Mouse (Mus musculus) neural tube, embryonic 12.5 days (tissue): ENCODE data around the gene Irs3. TPM values are rescaled to one million over a fixed set of nuclear protein-coding genes. Genes with fewer than 3 reads are reported as not detected.
"Not testable (repeated sequence)": the region's sequence is repeated elsewhere in the genome, so short reads cannot be mapped to it uniquely, and the experiment has no call there.

Source experiments
- ATAC-seq: fragments of 200-750 bp; cut with Nextera tagmentation; 2 replicates; pipeline ENCODE4 v1.8.0; 2017; ENCODE audit warnings: low read depth, mild to moderate bottlenecking, moderate TSS enrichment, moderate library complexity; ENCODE audit not compliant: low FRiP score
- H3K27ac ChIP-seq: fragments of 300-500 bp; sonication (generic); 2 replicates; pipeline ENCODE4 v1.5.1; 2016
- H3K27me3 ChIP-seq: fragments of 300-500 bp; sonication (generic); replicated peaks from 2 replicates; pipeline ENCODE4 v1.6.1; 2016; ENCODE audit warnings: mild to moderate bottlenecking
- H3K36me3 ChIP-seq: fragments of 300-500 bp; sonication (generic); 2 replicates; pipeline ENCODE4 v1.6.1; 2016; ENCODE audit warnings: mild to moderate bottlenecking
- H3K4me1 ChIP-seq: fragments of 300-500 bp; sonication (generic); 2 replicates; pipeline ENCODE4 v1.6.1; 2016
- H3K4me2 ChIP-seq: fragments of 300-500 bp; sonication (generic); replicated peaks from 2 replicates; pipeline ENCODE4 v1.6.1; 2016; ENCODE audit warnings: mild to moderate bottlenecking
- H3K4me3 ChIP-seq: fragments of 300-500 bp; sonication (generic); 2 replicates; pipeline ENCODE4 v1.5.1; 2016
- H3K9ac ChIP-seq: fragments of 300-500 bp; sonication (generic); 2 replicates; pipeline ENCODE4 v1.6.1; 2016; ENCODE audit warnings: mild to moderate bottlenecking
- H3K9me3 ChIP-seq: fragments of 300-500 bp; sonication (generic); 2 replicates; pipeline ENCODE4 v1.6.1; 2016; ENCODE audit warnings: mild to moderate bottlenecking
- WGBS: fragments of 180-500 bp; shearing (Covaris S2); methylation state at CpG from one replicate; pipeline ENCODE4 v1.1.7; 2016; 5-methylcytosine and 5-hydroxymethylcytosine counted together
- polyA plus RNA-seq: library from polyadenylated mRNA; unstranded; fragments of >200 nt; fragmentation: Nextera tagmentation; extraction: Ambion mirVana; gene quantifications from 2 replicates; pipeline ENCODE4 v1.2.1, GENCODE M21; 2016

Gene Irs3
- polyA plus RNA-seq, 1 experiment from 2014 or later = 0.29 TPM

GRCm38 (mm10) chr5:137631591-137631990 lies 13.9 kb downstream of the Irs3 start:
- H3K9ac ChIP-seq = peak overlapping the region; percentile 81; the same call in 1 of the 2 replicates
- H3K36me3 ChIP-seq = peaks cover 35% of the 10 kb centered on the region
- no peak overlapping the region for H3K4me3 ChIP-seq
- no peaks in the 10 kb centered on the region for H3K9me3 ChIP-seq
- H3K4me1 ChIP-seq = peaks cover 35% of the 10 kb centered on the region
- H3K4me2 ChIP-seq = peak overlapping the region; percentile 79
- no peaks in the 10 kb centered on the region for H3K27me3 ChIP-seq
- WGBS = 73% methylated on average over 4 of the region's 4 CpGs
- no peak for ATAC-seq
- no peak overlapping the region for H3K27ac ChIP-seq

- Histone ChIP-seq H3K36me3 (peaks cover 31% of the 10 kb centered on the region), H3K27me3 (no peaks in the 10 kb centered on the region), H3K9me3 (no peaks in the 10 kb centered on the region), H3K27ac (peak overlapping the region; percentile 46; the same call in 1 of the 2 replicates), H3K4me3 (peak overlapping the region; percentile 7; the same call in 1 of the 2 replicates), H3K9ac (peak overlapping the region; percentile 81), H3K4me2 (peak overlapping the region; percentile 79), H3K4me1 (peaks cover 35% of the 10 kb centered on the region)
- ATAC-seq = no peak
- 67% methylated on average over 9 of the region's 9 CpGs for WGBS
Observed at GRCm38 (mm10) chr5:137631171-137631570, 14.3 kb downstream of the Irs3 start.

GRCm38 (mm10) chr5:137630602-137631001 lies 14.9 kb downstream of the Irs3 start:
- Histone ChIP-seq H3K4me2 (peak overlapping the region; percentile 79), H3K4me3 (peak overlapping the region; percentile 7; the same call in 1 of the 2 replicates), H3K9me3 (no peaks in the 10 kb centered on the region), H3K9ac (peak overlapping the region; percentile 81), H3K4me1 (peaks cover 35% of the 10 kb centered on the region), H3K36me3 (peaks cover 25% of the 10 kb centered on the region), H3K27ac (peak overlapping the region; percentile 46), H3K27me3 (no peaks in the 10 kb centered on the region)
- no peak for ATAC-seq
- WGBS = 38% methylated on average over 3 of the region's 3 CpGs

GRCm38 (mm10) chr5:137629906-137630545 lies 15.5 kb downstream of the Irs3 start:
- Histone ChIP-seq H3K27me3 (no peaks in the 10 kb centered on the region), H3K4me2 (peak overlapping the region; percentile 79), H3K36me3 (peaks cover 20% of the 10 kb centered on the region), H3K9ac (peak overlapping the region; percentile 81), H3K4me1 (peaks cover 35% of the 10 kb centered on the region), H3K27ac (no peak overlapping the region), H3K4me3 (peak overlapping the region; percentile 78), H3K9me3 (no peaks in the 10 kb centered on the region)
- ATAC-seq = no peak
- 25% methylated on average over 6 of the region's 6 CpGs for WGBS

- H3K4me1 ChIP-seq = peaks cover 38% of the 10 kb centered on the region
- H3K9ac ChIP-seq = peak overlapping the region; percentile 81
- H3K27me3 ChIP-seq = no peaks in the 10 kb centered on the region
- WGBS = under 1% methylated on average over 23 of the region's 23 CpGs
- peak; percentile 51 for ATAC-seq
- no peaks in the 10 kb centered on the region for H3K9me3 ChIP-seq
- H3K4me3 ChIP-seq = peak overlapping the region; percentile 78
- H3K4me2 ChIP-seq = peak overlapping the region; percentile 79
- peaks cover 16% of the 10 kb centered on the region for H3K36me3 ChIP-seq
- H3K27ac ChIP-seq = peak overlapping the region; percentile 86
Observed at GRCm38 (mm10) chr5:137629306-137629721, 16.2 kb downstream of the Irs3 start.

GRCm38 (mm10) chr5:137628498-137629305 lies 16.8 kb downstream of the Irs3 start, which contains the start of the genes Fbxo24, Lrch4 and Gm20605:
Gene Fbxo24, minus strand, starts transcription at chr5:137629002.
Gene Lrch4, plus strand, starts transcription at chr5:137629121.
Gene Gm20605, plus strand, starts transcription at chr5:137629175.
- peak within 1 kb of the TSS; percentile 86 for H3K27ac ChIP-seq
- H3K27me3 ChIP-seq = no peaks in the 10 kb centered on the region
- H3K36me3 ChIP-seq = peaks cover 10% of the 10 kb centered on the region
- WGBS = under 1% methylated on average over 46 of the region's 46 CpGs
- H3K9ac ChIP-seq = peak within 1 kb of the TSS; percentile 81
- peak within 1 kb of the TSS; percentile 79 for H3K4me2 ChIP-seq
- ATAC-seq = peak; percentile 99
- peaks cover 38% of the 10 kb centered on the region for H3K4me1 ChIP-seq
- peak within 1 kb of the TSS; percentile 78 for H3K4me3 ChIP-seq
- H3K9me3 ChIP-seq = no peaks in the 10 kb centered on the region

- H3K36me3 ChIP-seq = peaks cover 3% of the 10 kb centered on the region; the same call in 1 of the 2 replicates
- 5% methylated on average over 9 of the region's 9 CpGs for WGBS
- peaks cover 38% of the 10 kb centered on the region for H3K4me1 ChIP-seq
- peak overlapping the region; percentile 78 for H3K4me3 ChIP-seq
- H3K27me3 ChIP-seq = no peaks in the 10 kb centered on the region
- peak overlapping the region; percentile 11; the same call in 1 of the 2 replicates for H3K27ac ChIP-seq
- H3K4me2 ChIP-seq = peak overlapping the region; percentile 59
- no peaks in the 10 kb centered on the region for H3K9me3 ChIP-seq
- H3K9ac ChIP-seq = peak overlapping the region; percentile 51; the same call in 1 of the 2 replicates
- ATAC-seq = no peak
Observed at GRCm38 (mm10) chr5:137627991-137628390, 17.5 kb downstream of the Irs3 start.

- Histone ChIP-seq H3K27ac (no peak overlapping the region), H3K9ac (no peak overlapping the region), H3K36me3 (no peaks in the 10 kb centered on the region), H3K9me3 (no peaks in the 10 kb centered on the region), H3K4me3 (no peak overlapping the region), H3K4me1 (peaks cover 7% of the 10 kb centered on the region; the same call in 1 of the 2 replicates), H3K4me2 (no peak overlapping the region), H3K27me3 (no peaks in the 10 kb centered on the region)
- no peak for ATAC-seq
- 89% methylated on average over 11 of the region's 11 CpGs for WGBS
Observed at GRCm38 (mm10) chr5:137623937-137624530, 21.5 kb downstream of the Irs3 start.

- no peak overlapping the region for H3K27ac ChIP-seq
- H3K4me3 ChIP-seq = no peak overlapping the region
- H3K9me3 ChIP-seq = no peaks in the 10 kb centered on the region
- peaks cover 18% of the 10 kb centered on the region for H3K4me1 ChIP-seq
- ATAC-seq = no peak
- no peaks in the 10 kb centered on the region for H3K27me3 ChIP-seq
- 84% methylated on average over 7 of the region's 7 CpGs for WGBS
- H3K9ac ChIP-seq = no peak overlapping the region
- H3K4me2 ChIP-seq = no peak overlapping the region
- H3K36me3 ChIP-seq = no peaks in the 10 kb centered on the region
Observed at GRCm38 (mm10) chr5:137615347-137615746, 30.2 kb downstream of the Irs3 start.

GRCm38 (mm10) chr5:137614921-137615320 lies 30.6 kb downstream of the Irs3 start:
- not testable (repeated sequence) for H3K9ac ChIP-seq, ATAC-seq, H3K27me3 ChIP-seq, H3K27ac ChIP-seq, H3K9me3 ChIP-seq, H3K4me2 ChIP-seq, H3K4me3 ChIP-seq, H3K36me3 ChIP-seq
- 93% methylated on average over 2 of the region's 2 CpGs for WGBS
- H3K4me1 ChIP-seq = peaks cover 20% of the 10 kb centered on the region

- ATAC-seq = no peak
- Histone ChIP-seq H3K9me3 (no peaks in the 10 kb centered on the region), H3K4me2 (no peak within 1 kb of the TSS), H3K36me3 (no peaks in the 10 kb centered on the region), H3K4me1 (peaks cover 26% of the 10 kb centered on the region), H3K27ac (no peak within 1 kb of the TSS), H3K27me3 (peaks cover 6% of the 10 kb centered on the region; the same call in 1 of the 2 replicates), H3K9ac (no peak within 1 kb of the TSS), H3K4me3 (no peak within 1 kb of the TSS)
- 58% methylated on average over 11 of the region's 11 CpGs for WGBS
Observed at GRCm38 (mm10) chr5:137613550-137613949, 32.0 kb downstream of the Irs3 start, which contains the start of gene Pcolce. Gene Pcolce, minus strand, starts transcription at chr5:137613784.

GRCm38 (mm10) chr5:137613076-137613475 lies 32.4 kb downstream of the Irs3 start:
- ATAC-seq = no peak
- Histone ChIP-seq H3K4me3 (no peak overlapping the region), H3K4me2 (no peak overlapping the region), H3K36me3 (no peaks in the 10 kb centered on the region), H3K9ac (no peak overlapping the region), H3K27ac (no peak overlapping the region), H3K4me1 (peaks cover 30% of the 10 kb centered on the region), H3K9me3 (no peaks in the 10 kb centered on the region), H3K27me3 (peaks cover 10% of the 10 kb centered on the region; the same call in 1 of the 2 replicates)
- 79% methylated on average over 5 of the region's 5 CpGs for WGBS
